Mouse (Mus musculus) CD4-positive, CD25-positive, alpha-beta regulatory T cell, adult 2 months (primary cell): Measurements from ENCODE around the gene Gm13088.
"Not testable (repeated sequence)": the region's sequence is repeated elsewhere in the genome, so short reads cannot be mapped to it uniquely, and the experiment has no call there.

Experiments
- DNase-seq: peaks from one replicate; pipeline ENCODE4 v3.0.0-alpha.2; 2012; ENCODE audit warnings: low read depth, low spot score

Gene Gm13088

DNA sequence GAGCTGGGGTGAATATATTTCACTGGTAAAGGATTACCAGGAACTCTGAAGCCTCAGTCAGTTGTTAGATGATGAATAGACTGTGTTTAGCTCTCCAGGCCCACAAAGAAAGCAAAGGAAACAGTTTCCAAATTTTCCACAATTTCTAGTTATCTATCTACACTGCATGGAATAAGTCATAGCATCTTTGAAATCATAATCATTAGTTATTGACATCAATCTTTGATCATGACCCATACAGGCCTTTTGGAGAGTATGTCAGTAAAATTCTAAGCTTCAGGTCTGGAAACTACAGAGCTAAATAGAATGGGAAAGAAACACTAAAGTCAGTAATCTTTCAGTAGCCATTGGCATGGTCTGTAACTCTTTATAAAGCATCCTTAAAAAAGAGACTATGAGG is at the start of gene Gm13088:
Gm13088 (minus strand) TSS at position 101 of the 400 bp plus-strand sequence.
- not testable (repeated sequence) for DNase-seq

DNA sequence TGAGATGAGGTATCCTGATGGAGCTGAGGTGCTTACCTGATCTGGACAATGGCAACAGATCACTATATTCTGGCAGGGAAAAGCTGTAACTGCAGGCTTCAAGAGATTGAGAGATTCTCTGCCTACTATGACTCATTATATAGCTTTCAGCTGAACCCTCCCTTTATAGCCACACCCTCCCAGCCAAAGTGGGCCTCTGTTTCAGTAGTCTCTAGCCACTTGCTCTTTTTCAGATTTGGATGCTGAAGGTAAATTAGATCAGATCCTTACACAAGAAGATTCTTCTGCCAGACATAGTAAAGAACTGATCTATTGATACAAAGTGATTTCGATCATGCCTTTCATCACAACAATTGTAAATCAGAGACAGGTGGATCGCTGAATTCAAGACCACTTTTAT is 45.6 kb upstream of the Gm13088 start, which contains the start of gene Gm13089:
Gm13089 (minus strand) TSS at position 101 of the 400 bp plus-strand sequence.
- DNase-seq = no peak

DNA sequence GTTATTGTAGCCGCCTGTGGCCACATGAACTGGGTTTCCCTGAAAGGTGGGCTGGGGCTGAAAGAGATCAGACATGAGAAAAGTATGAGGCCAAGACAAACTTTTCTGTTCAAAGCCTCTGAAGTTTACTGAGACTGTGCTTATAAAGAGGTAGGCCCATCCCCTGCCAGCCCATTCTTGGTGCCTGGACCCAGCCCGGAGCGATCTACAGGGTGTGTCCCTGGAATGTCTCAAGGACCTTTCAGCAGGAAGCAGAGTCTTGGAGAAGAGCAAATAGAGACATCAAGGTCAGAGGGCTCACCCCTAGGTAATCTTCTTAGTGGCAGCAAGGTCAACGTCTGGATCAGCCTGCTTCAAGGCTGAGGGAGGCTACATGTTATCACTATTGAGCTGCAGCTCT is 38.9 kb downstream of the Gm13088 start:
- DNase-seq = not testable (repeated sequence)

DNA sequence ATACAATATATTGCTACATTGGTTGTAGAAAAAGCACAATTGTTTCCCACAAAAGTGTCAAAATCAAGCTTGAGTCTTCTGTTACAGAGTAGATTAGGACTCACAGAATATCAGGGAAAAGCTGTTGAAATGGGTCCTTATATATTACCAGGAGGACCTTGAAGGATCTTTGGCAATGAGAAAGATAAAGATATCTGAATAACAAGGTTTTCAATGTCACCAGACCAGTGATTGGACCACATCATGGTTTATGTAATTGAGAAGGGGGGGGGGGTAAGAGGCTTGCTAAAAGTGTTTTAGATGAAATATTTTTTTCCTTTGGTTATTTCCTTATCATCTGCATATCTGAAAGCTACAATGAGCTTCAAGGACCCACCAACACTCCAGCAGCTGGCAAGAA is 42.3 kb downstream of the Gm13088 start, which contains the start of gene Gm13083:
Gm13083 (plus strand) TSS at position 301 of the 400 bp plus-strand sequence.
- DNase-seq = not testable (repeated sequence)

DNA sequence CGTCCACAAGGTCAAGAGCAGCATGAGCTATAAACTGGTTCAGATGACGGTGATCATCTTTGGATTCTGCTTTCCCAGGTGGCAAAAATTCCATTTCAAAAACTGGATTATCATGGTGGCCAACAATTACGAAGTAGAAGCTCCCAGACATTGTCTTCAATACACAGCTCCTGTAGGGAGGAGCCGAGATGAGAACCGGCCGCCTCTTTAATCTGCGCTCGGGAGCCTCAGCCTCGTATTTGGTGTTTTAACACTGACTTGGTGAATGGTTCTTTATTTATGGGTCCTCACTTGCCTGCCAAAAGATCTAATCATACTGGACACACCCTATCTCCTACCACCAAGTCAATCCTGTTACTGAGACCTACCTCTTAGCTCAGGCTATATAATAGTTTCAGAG is 45.1 kb downstream of the Gm13088 start:
- not testable (repeated sequence) for DNase-seq
